Mouse (Mus musculus) v-Abl transformed pro-B cells (cell line): ENCODE results near the gene Dclre1c.

ENCODE experiments used
- in situ Hi-C, 2 experiments: fragments of 400-800 bp; cut with MboI; formaldehyde crosslinking; loops; one replicate each; pipeline ENCODE4 v1.15.1; 2025; ENCODE audit not compliant: unreplicated experiment in 2 of 2

Dclre1c gene

GRCm38 (mm10) chr2:3473891-3474290 lies 50.0 kb downstream of the Dclre1c start:
- in situ Hi-C loops = no loop called here

GRCm38 (mm10) chr2:3474361-3474805 lies 50.5 kb downstream of the Dclre1c start:
- in situ Hi-C loops = no loop called here

GRCm38 (mm10) chr2:3474861-3475283 lies 50.9 kb downstream of the Dclre1c start, which contains the start of gene Suv39h2:
Gene Suv39h2 (minus strand): TSS chr2:3475031.
- in situ Hi-C loops = no loop called here

- in situ Hi-C loops = no loop called here
Measured at GRCm38 (mm10) chr2:3475746-3476251, 51.9 kb downstream of the Dclre1c start.

GRCm38 (mm10) chr2:3480239-3480638 lies 56.3 kb downstream of the Dclre1c start:
- in situ Hi-C loops = no loop called here

- in situ Hi-C loops = no loop called here
Measured at GRCm38 (mm10) chr2:3489816-3490215, 65.9 kb downstream of the Dclre1c start.

- in situ Hi-C loops = no loop called here
Measured at GRCm38 (mm10) chr2:3493833-3494409, 70.0 kb downstream of the Dclre1c start.

- in situ Hi-C loops = no loop called here
Measured at GRCm38 (mm10) chr2:3499543-3499942, 75.6 kb downstream of the Dclre1c start.

- in situ Hi-C loops = loop anchor here in 1 of 2 experiments (25.0 kb wide), 1 partner anchor 164 kb away; the partner anchor contains the start of genes Acbd7 and Rpp38
Measured at GRCm38 (mm10) chr2:3500886-3501285, 77.0 kb downstream of the Dclre1c start.

GRCm38 (mm10) chr2:3512076-3512475 lies 88.1 kb downstream of the Dclre1c start:
- in situ Hi-C loops = loop anchor here (5.0 to 25.0 kb wide), 3 partner anchors 95 to 177 kb away; partner anchors contain the start of genes Acbd7 (in 2 of the 2) and Rpp38 (in 2 of the 2)

- in situ Hi-C loops = loop anchor here (5.0 to 25.0 kb wide), 3 partner anchors 96 to 178 kb away; partner anchors contain the start of genes Acbd7 (in 2 of the 2) and Rpp38 (in 2 of the 2)
Measured at GRCm38 (mm10) chr2:3512552-3513454, 88.9 kb downstream of the Dclre1c start, which contains the start of the genes Gm45902, Hspa14 and Cdnf. Gene Gm45902 (minus strand): TSS chr2:3512790. Gene Hspa14 (minus strand): TSS chr2:3512814. Gene Cdnf (plus strand): TSS chr2:3513030.
